Mouse (Mus musculus) right cerebral cortex, postnatal 36 days (tissue): ENCODE data around the gene Rpap1.

Experiments
- DNase-seq, 2 experiments: peaks; one replicate each; pipeline ENCODE4 v3.0.0; 2022; ENCODE audit warnings: low spot score in 2 of 2, mixed read lengths in 1 of 2

Rpap1 gene

DNA sequence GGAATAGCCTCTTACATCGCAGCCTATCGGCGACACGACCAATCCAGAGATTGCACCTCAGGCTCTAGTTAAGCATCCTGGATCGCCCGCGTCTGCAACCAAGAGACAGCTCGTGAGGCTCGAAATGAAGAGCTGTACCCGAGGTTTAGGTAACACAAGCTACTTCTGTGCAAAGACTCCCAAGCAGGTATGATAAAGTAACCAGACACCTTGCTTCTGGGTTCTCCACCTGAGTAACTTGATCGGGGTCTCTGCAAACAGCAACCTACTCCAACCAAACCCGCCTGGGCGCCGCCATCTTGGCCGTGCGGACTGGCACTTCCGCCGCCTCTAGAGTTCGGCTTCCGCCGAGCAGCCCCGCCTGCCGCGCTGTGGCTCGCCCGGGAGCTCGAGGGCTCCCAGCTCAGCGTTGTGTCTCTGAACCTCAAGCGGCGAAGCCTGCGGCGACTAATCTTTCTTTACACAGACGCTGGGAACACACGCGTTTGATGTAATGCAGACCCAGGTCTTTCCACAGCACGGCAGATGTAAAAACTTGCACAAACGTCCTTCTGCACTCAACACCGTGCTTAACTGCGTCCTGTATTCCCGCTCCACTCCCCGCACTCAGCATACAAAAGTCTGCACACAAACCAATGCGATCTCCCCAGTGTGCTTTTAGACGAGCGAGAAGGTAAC is at the start of gene Rpap1:
Rpap1 (minus strand) TSS at position 332 of the 678 bp plus-strand sequence.
- DNase-seq = peak; percentile 68 to 74

DNA sequence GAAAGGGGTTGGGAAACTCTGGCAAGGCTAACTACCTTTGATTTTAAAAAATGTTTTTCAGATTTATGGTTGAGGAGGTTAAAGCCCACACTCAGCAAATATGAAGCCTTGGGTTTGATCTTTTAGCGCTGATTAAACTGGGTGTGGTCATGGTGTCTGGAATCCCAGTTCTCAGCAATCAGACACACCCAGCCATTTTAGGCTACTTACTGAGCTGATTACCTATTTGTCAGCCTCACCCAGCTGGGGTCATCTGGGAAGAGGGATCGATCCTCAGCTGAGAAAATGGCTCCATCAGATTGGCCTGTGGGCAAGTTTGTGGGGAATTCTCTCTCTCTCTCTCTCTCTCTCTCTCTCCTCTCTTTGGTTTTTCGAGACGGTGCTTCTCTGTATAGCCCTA is 46.9 kb upstream of the Rpap1 start:
- no peak for DNase-seq

DNA sequence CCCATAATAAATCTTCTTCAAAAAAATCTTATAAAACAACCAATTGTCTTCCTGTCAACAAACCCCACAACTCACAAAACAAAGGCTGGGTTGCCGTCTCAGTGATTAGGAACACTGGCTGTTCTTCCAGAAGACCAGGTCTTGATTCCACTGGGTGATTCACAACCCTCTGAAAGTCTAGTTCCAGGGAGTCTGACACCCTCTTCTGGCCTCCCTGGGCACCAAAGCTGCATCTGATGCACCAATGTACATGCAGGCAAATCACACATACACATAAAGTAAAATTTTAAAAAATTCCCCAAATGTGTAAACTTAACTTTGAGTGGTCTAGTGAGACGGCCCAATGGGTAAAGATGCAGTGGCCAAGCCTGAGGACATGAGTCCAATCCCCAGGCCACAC is 43.2 kb upstream of the Rpap1 start:
- DNase-seq = no peak

DNA sequence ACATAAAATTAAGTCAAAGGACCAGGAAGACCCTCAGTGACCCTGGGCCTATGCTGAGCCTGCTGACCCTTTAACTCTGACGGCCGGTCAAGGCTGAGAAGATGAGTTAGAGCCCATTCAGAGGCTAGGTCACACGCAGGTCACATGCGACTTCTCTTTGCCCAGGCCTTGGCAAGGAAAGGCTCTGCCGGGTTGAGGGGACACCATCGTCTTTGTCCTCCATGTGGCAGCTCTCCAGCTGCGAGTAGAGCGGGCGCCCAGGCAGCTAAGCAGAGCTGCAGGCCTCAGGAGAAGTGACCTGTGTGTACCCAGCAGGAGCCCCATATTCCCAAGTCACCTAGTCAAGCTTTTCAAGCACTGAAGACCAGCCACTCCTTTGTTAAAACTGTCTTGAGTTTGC is 33.8 kb upstream of the Rpap1 start:
- DNase-seq = no peak

DNA sequence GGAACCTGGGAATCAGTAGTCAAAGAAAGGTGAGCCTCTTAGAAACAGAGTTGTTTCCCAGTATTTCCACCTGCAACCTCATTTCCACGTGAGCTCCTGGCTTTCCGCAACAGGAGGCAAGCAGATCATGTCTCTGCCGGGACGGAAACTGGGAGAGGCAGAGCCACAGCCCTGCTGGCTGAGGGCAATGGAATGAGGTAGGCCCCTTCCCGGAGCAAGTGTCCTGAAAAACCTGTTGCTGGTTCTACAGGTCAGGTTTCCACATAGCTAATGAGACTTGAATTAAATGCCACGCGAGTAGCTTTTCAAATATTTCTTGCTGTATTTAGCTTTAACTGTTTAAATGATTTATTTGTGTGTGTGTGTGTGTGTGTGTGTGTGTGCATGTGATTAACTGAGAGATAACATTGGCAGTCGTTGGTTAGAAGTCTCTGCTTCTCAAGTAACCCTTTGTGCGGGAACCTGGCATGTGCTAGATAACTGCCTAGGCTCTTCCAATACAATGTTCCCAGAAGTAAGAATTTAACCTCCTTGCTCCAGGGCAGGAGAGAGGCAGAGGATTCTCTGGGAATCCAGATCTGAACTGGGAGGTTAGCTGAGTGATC is 31.4 kb upstream of the Rpap1 start:
- no peak for DNase-seq

DNA sequence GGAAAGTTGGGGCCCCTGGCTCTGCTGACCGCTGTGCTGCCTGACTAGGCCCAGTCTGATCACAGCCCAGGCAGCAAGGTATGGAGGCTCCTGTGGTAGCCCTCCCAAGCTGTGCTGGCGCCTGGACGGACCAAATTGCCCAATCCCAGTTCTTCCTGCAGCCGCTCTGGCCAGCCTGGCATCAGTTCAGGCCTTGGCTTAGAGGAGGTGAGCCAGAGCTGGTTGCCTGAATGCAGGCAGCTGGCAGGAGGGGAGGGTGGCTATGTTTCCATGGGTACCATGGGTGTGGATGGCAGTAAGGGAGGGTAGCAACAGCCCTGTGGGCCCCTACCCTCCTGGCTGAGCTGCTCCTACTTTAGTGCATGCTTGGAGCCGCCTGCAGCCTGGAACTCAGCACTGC is 29.7 kb upstream of the Rpap1 start:
- DNase-seq = no peak

DNA sequence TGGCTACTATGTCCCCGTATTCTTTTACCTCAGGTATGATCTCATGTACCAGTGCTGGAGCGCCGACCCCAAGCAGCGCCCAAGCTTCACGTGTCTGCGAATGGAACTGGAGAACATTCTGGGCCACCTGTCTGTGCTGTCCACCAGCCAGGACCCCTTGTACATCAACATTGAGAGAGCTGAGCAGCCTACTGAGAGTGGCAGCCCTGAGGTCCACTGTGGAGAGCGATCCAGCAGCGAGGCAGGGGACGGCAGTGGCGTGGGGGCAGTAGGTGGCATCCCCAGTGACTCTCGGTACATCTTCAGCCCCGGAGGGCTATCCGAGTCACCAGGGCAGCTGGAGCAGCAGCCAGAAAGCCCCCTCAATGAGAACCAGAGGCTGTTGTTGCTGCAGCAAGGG is 29.3 kb upstream of the Rpap1 start:
- DNase-seq = no peak

DNA sequence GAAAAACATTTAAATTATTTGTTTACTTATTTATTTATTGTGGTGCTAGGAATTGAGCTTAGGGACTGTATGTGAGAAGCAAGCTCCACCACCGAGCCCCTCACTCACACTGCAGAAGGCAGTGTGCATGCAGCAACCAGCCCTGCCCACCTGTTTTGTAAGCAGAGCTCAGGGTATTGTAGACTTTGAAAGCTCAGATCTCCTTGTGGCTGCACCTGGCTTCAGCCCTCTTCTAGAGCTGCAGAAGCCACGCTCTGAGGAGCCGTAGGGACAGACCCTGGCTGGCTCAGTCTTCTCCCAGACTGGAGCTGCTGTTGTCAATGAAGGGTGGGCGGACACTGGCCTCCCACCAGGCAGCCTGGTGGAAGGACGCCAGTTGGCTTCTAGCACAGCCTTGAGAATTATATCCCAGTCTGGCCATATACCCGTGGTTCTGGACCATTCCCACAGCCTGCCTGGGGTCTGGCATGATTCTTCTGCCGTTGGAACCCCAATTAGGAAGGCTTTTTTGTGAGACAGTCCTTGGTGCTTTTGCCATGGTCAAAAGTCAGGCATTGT is 27.1 kb upstream of the Rpap1 start:
- DNase-seq = peak in 1 of 2 experiments; percentile 77

DNA sequence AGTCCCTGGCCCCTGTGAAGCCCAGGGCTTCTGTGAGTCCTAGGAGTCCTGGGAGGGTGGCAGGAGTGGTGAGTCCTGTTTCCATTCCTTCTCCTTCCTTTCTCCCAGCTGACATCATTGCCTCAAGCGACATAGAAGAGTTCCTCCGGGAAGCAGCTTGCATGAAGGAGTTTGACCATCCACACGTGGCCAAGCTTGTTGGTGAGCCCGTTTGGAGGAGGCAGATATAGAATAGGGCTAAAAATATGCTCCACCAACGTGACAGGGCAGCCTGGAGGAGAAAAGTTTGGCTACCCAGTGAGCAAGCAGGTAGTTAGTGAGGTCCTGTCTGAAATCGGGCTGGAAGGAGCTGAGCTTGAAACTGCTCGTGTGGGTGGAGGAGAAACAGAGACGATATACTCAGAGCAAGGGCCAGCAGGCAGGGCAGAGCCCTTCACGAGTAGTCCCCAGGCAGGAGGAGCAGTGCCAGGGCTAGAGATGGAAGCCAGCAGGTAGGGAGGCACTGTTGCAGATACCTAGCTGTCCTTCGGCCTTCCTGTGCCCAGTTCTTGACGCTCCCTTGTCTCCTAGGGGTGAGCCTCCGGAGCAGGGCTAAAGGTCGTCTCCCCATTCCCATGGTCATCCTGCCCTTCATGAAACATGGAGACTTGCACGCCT is 24.3 kb upstream of the Rpap1 start:
- peak in 1 of 2 experiments; percentile 86 for DNase-seq

DNA sequence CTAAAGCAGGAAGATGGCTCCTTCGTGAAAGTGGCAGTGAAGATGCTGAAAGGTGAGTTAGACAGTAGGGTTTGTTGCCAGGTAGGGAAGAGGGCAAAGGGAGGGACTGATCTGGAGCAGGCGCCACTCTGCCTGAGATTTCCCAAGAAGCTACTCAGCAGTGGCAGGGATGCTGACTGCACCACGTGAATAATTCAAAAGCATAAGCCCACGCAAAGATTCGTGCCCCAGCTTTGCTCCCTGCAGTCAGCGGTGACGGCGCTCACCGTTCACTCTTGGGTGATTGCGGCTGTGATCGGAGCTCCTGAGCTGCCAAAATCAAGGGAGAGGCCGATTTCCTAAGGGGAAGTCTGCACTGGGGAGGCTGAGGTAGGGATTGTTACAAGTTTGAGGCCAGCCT is 23.6 kb upstream of the Rpap1 start:
- DNase-seq = no peak

DNA sequence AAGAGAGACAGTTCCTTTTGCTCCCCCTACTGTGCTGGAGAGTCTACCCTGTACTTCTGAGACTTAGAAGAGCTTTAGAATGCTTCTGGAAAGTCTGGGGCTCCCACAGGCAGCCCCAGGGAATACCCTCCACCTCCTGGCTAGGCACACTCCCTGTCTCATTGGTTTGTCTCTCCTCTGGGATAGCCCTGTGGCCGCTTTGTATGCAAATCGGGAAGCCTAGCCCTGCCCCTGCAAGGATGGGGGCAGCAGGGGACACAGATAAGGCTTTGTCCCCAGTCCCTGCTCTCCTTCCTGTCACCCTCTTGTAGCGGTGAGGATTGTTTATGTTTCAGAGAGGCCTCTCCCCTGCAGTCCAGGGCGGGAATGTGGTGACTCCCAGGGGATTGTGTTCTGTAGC is 21.5 kb upstream of the Rpap1 start:
- DNase-seq = no peak

DNA sequence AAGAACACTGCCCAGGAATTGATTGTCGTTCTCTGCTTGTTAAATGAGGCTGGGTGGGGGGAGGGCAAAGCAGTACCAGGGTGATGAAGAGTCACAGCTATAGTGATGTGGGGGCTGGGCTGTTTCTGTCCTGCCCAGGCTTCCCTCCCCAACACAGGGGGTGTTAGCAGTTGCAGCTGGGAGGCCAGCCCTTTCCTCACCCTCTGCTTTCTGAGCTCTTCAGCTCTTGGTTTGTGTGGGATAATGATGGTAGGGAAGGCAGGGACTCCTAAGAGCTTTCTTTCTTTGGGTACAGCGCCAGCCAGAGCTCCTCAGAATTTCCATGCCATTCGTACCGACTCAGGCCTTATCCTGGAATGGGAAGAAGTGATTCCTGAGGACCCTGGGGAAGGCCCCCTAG is 21.1 kb upstream of the Rpap1 start:
- DNase-seq = no peak

DNA sequence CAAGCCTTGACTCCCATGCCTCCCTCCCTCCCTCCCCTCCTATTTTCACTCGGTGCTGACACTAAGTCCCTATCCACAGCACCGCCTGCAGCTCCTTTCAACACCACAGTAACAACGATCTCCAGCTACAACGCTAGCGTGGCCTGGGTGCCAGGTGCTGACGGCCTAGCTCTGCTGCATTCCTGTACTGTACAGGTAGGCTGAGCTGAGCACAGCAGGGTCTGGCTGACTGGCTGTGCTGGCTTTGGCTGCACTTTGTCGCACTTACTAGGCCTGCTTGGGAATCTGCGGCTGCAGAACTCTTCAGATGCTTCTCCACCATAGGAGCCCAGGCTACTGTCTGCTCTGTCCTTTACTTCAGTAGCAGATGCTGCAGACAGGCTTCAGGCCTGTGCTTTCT is 18.2 kb upstream of the Rpap1 start:
- no peak for DNase-seq

DNA sequence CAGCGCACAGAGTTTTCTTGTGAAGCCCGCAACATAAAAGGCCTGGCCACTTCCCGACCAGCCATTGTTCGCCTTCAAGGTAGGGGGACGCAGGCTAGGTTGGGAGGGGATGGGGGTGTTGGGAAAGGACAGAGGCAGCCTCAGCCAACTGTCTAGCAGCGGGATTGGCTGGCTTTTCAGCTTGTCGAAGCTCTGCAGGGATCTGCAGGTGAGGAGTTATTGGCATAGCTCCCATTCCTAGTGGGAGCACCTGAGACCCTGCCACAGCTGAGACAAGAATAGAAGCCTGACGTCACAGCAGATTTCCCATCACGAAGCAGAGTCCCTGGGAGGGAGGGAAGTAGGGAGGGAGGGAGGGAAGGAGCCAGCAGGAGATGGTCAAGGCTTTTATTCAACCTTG is 17.4 kb upstream of the Rpap1 start:
- no peak for DNase-seq

DNA sequence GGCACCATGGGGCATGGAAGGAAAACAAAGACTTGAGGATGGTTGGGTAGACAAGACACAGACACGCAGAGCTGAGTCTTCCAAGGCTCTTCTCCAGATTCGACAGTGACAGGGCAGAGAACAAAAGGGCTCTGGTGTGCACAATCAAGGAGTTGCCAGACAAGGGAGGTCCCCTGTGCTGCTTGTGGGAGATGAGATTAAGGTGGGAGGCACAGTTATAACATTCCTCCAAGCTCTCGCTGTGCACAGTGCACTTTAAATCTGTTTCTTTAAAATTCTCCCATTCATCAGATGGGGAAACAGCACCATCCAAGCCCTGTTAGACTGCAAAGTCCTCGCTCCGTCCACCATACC is 16.9 kb upstream of the Rpap1 start:
- DNase-seq = no peak

DNA sequence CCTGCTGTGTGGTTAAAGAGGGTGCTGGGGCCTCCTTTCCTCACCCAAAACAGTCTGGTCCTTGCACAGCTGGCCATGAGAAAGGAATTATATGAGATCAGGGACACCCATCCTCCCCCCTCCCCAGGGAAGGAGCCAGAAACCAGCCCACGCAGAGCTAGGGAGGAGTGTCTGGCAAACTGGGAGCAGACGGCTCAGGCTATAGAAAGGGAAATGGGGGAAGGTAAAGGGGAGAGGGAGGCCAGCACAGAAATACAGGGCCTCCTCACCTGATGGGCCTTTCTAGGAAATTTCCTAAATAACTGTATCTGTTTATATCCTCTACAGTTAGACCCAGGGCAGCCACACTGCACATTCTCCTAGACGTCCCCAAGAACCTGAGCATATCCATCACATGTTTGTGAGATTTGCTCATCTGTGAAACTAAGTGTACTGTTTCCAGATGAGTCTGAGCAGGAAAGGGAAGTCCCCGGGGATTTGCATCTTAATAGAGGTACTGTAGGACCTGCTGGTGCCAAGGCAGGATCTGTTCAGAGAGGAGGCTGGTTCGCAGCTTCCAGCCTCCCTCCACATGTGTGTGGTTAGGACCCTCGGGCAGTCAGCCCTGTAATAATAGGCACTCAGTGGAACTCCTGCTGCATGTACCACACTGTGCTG is 16.4 kb upstream of the Rpap1 start:
- peak in 1 of 2 experiments; percentile 76 for DNase-seq

DNA sequence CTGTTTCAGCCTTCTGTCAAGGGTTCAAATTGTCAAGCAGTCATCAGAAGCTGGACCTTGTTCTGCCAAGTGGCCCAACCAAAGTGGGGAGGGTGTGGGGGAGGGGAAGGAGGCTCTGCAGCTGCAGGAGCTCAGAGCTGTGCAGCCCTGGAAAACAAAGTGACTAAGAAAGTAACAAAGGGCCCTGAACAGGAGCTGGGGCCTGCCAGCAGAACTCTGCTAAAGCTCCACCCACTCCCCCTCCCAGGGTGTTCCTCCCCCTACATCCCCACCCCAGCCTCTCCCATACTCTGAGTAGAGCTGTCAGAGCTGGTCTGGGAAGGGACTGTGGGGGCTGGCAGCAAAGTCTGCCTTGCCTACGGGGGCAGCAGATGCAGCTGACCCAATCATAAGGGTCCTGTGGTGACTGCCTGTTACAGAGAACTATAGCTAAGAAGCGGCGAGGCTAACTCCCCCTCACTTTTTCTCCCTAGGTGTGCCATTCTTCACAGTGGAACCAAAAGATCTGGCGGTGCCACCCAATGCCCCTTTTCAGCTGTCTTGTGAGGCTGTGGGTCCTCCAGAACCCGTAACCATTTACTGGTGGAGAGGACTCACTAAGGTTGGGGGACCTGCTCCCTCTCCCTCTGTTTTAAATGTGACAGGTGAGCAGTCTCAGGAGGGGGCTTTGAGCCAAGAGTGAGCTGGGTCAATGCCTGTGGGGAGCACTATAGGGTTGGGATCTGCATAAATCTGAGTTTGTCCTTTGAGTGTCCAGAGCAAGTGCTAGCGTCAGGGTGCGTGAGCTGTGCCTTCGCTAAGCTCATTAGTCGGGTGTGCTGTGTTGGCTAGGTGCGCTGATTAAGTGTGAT is 15.7 kb upstream of the Rpap1 start:
- DNase-seq = no peak

DNA sequence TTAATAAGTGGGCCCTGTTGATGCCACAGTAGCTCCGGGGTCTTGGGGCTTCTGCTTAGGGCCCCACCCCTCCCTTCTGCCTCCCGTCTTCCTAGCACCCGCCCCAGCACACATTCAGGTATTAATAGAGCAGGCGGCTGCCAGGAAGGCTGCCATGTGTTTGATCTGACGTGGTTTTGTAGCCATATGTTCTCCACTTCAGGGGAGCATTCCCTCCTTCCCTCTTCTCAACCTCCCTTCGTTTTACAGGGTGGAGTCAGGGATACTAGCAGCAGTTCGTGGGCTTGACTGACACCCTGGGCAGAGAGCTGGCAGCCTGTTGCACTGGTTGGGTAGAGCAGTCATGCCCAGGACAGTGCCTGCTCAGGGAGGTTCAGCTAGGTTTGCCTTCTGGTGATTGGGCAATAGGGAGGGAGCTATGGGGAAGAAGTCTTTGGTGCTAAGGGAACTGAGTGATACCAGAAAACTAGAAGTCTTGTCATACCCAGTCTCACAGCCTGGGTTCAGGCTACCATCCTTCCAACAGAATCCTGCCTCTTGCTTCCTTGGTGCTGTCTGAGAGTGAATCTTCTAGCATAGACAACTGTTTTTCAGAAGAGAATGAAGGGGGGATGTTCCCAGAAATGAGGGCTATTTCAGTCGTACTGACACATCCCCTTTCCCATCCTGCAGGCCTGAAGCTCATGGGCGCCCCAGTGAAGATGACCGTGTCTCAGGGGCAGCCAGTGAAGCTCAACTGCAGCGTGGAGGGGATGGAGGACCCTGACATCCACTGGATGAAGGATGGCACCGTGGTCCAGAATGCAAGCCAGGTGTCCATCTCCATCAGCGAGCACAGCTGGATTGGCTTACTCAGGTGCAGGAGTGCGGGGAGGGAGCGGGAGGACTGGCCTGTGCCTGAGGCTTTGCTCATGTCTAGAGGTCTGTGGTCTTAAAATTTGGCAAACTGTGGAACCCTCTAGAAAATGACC is 13.8 kb upstream of the Rpap1 start:
- peak; percentile 68 to 80 for DNase-seq

DNA sequence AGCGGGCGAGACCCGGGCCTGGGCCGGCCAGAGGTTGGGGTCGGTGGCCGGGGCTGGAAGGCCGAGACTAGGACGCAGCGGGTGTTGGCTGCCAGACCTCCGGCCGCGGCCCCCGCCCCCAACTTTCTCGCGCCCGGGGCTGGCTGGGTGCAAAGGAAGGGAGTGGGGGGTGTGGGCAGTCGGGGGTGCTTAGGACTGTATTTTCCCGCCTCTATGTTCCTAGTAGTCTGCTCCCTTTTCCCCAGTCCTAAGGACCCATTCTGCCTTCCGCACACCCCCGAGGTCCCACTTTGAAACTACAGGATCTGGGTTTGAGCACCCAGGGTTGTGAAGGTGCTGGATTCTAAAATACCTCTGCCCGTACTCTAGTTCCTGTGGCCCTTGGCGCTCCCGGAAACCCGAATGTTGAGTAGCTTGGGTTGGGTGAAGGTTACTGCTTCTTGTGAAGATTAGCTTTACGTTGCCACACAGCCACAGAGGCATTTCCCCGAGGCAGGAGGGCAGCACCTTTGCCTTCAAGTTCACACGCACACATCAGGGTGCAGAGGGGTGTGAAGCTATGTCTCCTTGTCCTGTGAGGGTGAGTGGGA is 12.7 kb upstream of the Rpap1 start:
- no peak for DNase-seq
